Mouse (Mus musculus) spleen, adult 18-20 months (tissue): ENCODE data around the gene Gm5105.

ENCODE experiments used
- DNase-seq, 2 experiments: peaks; one replicate each; pipeline ENCODE4 v3.0.0; 2022; ENCODE audit warnings: mixed read lengths in 2 of 2

Gm5105 gene

GRCm38 (mm10) chr3:138067288-138067687 is at the start of gene Gm5105:
TSS of gene Gm5105 (minus strand) at chr3:138067388.
- no peak for DNase-seq

- no peak for DNase-seq
Observed at GRCm38 (mm10) chr3:138116871-138117270, 49.7 kb upstream of the Gm5105 start.

- DNase-seq: no peak
Observed at GRCm38 (mm10) chr3:138114106-138114505, 46.9 kb upstream of the Gm5105 start.

GRCm38 (mm10) chr3:138110910-138111782 is 44.0 kb upstream of the Gm5105 start:
- DNase-seq: no peak

- DNase-seq: no peak
Observed at GRCm38 (mm10) chr3:138106887-138107286, 39.7 kb upstream of the Gm5105 start.

GRCm38 (mm10) chr3:138105056-138105455 is 37.9 kb upstream of the Gm5105 start:
- no peak for DNase-seq

- DNase-seq: no peak
Observed at GRCm38 (mm10) chr3:138103690-138104089, 36.5 kb upstream of the Gm5105 start.

DNA sequence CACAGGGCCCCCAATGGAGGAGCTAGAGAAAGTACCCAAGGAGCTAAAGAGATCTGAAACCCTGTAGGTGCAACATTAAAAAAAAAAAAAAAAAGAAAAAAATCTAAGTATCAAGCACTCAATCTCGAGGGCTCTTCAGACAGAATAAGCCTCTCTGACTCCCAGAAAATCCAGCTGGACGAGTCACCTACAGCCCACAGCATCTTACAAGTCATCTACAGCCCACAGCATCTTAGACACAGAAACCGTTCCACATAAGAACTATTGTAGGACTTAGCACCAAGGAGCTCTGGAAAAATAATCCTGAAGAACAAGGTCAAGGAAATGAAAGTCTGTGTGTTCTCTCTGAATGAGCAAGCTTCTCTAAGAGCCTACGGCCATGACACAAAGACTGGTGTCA is 34.7 kb upstream of the Gm5105 start:
- DNase-seq: no peak

DNA sequence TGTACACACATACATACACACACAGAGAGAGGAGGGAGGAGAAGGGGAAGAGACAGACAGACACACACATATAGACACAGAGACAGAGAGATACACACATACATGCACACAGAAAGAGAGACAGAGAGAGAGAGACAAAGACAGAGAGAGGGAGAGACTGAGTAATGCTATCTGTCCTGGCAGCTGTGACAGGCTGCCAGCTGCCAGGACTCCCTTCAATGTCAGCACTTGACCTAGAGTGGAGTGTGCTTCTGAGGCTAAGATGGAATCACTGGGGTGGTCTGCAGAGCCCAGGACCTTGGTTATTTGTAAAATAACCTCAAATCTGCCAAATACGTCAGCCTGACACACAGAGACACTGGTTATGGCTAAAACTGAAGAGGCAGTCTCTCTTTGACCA is 30.5 kb upstream of the Gm5105 start:
- DNase-seq: no peak

- DNase-seq: no peak
Observed at GRCm38 (mm10) chr3:138096263-138097028, 29.3 kb upstream of the Gm5105 start.

- no peak for DNase-seq
Observed at GRCm38 (mm10) chr3:138095718-138096117, 28.5 kb upstream of the Gm5105 start.

- no peak for DNase-seq
Observed at GRCm38 (mm10) chr3:138095301-138095700, 28.1 kb upstream of the Gm5105 start.

DNA sequence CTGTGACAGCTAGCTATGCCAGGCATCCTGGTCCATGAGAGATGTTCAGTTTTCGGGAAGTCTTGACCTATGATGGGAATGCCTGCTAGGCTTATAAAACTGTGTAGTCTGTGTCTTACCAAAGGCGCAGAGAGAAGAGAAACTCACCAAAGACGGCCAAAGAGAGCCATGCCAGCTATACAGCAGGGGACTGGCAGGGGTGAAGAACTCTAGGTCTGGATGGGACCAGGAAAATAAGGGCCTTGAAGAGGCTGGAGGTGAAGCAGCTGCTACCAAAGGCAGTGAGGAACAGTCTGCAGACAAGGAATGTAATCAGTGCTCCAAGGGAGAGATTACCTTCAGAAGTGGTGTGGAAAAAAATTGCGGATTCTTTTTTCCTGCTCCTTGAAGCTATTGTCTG is 16.7 kb upstream of the Gm5105 start:
- DNase-seq: no peak

- DNase-seq: no peak
Observed at GRCm38 (mm10) chr3:138083073-138083637, 16.0 kb upstream of the Gm5105 start.

GRCm38 (mm10) chr3:138078701-138079100 is 11.5 kb upstream of the Gm5105 start:
- no peak for DNase-seq

DNA sequence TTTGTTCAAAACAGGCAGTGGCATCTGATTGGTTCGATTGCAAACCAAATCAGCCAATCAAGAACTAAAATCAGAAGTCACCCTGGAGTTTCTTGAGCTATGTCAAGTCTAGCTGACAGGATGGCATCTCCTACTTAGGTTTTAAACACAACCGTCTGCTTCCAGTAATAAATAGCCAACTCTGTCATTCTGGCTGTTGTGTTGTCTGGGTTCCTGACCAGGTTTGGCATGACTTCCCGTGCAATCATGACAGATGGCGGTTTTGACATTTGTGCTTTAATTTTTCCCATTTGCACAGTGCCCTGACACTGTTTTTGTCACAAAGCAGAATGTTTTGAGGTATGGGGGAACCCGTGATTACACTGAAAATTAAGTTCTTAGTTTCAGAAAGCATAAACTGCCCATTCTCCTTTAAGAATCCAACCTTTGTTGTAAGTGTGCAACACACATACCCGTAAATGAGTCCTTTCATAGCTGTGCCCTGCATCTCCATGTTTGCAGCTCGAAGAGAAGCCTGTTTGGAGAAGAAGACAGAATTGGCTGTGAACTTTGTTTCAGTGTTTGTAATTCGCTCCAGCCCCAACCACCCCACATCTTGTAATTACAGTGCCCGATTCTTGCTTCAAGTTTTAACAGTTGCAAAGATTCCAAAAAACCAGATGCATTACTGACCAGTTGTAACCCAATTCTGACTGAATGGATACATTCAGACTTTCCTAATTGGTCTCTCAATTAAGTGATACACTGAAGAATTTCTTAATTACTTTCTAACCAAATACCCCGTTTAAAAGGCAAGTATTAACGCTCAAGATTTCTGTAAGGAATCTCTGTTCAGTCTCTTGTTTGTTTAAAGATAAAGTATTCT is 10.5 kb upstream of the Gm5105 start:
- no peak for DNase-seq

DNA sequence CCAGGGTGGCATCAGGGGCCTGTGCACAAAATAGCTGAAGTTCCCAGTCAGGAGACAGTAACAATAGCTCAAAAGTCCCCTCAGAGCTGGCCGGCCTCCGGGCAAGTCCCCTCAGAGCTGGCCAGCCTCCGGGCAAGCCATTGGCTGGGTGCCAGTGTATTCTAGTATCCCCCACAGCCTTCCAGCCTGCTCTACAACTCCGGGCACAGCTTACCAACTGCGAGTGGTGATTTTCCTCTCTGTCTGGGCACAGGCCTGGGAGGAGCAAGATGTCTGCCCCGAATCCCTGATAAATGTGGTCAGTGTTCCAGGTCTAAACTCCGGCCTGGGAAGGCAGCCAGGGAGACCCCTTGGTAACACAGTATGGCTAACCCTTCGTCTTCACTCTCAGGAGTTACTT is 8.0 kb upstream of the Gm5105 start:
- no peak for DNase-seq

- DNase-seq: no peak
Observed at GRCm38 (mm10) chr3:138074214-138074613, 7.0 kb upstream of the Gm5105 start.

DNA sequence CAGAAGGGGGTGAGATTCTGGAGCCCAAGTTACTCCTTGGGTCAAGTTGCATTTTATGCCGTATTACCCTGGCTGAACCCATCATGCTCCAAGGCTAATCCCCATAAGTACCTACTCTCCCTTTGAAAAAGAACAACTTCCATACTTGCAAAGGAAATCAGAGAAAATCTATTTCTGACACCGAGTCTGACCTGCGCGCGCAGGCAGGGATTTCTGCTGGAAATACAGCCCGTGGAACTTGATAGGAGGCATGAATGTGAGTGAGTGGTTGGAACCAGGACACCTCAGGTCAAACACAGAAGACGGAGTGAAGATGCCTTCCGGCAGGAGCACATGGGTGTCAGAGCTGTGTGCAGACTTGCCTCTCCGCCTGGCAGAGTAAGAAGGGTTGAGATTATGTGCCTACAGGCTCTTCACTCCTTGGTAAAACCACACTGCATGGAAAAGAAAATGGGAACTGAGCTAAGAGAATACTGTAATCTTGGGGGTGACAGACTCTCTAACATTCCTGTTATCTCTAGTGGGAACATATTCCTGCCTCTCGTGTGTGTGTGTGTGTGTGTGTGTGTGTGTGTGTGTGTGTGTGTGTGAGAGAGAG is 4.4 kb upstream of the Gm5105 start:
- DNase-seq: no peak

DNA sequence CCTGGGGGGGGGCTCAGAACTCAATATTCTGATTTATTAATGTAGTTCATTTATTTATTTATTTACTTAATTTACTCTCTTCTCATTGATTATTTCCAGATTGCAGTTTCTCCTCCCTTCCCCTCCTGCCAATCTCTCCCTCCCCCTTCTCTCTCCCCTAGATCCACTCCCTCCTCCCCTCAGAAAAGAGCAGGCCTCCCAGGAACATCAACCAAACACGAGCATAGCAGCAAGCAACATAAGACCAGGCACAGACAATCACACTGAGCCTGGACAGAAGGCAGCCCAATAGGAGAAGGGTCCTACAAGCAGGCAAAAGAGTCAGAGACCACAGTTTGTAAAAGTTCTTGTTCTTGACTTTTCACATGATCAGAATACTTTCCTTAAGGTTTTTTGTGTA is 3.8 kb upstream of the Gm5105 start:
- no peak for DNase-seq

GRCm38 (mm10) chr3:138069756-138070511 is 2.7 kb upstream of the Gm5105 start:
- no peak for DNase-seq

- no peak for DNase-seq
Observed at GRCm38 (mm10) chr3:138068103-138068502, 915 bp upstream of the Gm5105 start.
